Mouse (Mus musculus): ENCODE measurements around the gene Fgd3. TPM values are rescaled to one million over a fixed set of nuclear protein-coding genes. Genes with fewer than 3 reads are reported as not detected.

Fgd3 gene
- polyA plus RNA-seq, 1 experiment: 0.37 TPM

DNA sequence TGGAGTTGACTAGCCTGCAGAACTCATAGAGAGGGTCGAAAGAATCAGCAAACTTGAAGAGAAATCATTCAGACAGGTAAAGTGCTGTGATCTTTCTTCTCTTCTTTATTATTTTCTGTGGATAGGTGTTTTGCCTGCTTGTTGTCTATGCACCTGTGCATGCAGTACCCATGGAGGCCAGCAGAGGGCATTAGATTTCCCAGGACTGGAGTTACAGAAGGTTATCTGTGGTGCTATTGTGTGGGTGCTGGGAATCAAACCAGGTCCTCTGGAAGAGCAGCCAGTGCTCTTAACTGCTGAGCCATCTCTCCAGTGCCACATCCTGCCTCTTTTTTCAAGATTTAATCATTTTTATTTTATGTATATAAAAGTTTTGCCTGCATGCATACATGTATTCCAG lies 28.7 kb downstream of the Fgd3 start:
- Histone ChIP-seq H3K9ac (ENCODE audit: low read depth, poor library complexity, severe bottlenecking) (no peak overlapping the region), H3K4me1 (ENCODE audit: control insufficient read depth, insufficient read depth, low read length) (no peaks in the 10 kb centered on the region), H3K9me3 (replicated peaks; ENCODE audit: control insufficient read depth, insufficient read depth, low read length, poor library complexity, severe bottlenecking) (no peaks in the 10 kb centered on the region), H3K27me3 (ENCODE audit: control insufficient read depth, insufficient read depth, low read length, poor library complexity, severe bottlenecking) (no peaks in the 10 kb centered on the region), H3K36me3 (ENCODE audit: control insufficient read depth, insufficient read depth, low read length, poor library complexity, severe bottlenecking) (no peaks in the 10 kb centered on the region), H3K27ac (ENCODE audit: insufficient read depth, low read length) (no peak overlapping the region), H3K4me3 (ENCODE audit: low read depth, low read length) (no peak overlapping the region)
- peak; percentile 50 for TF ChIP-seq CTCF (IDR thresholded peaks at IDR 0.05; ENCODE audit: low read depth, low read length)
- TF ChIP-seq EP300 (IDR thresholded peaks at IDR 0.05; ENCODE audit: insufficient read depth, low read depth, low read length): no peak

GRCm38 (mm10) chr13:49287224-49287623 lies 32.9 kb downstream of the Fgd3 start:
- H3K4me1 ChIP-seq (ENCODE audit: control insufficient read depth, insufficient read depth, low read length): no peaks in the 10 kb centered on the region
- H3K9ac ChIP-seq (ENCODE audit: low read depth, poor library complexity, severe bottlenecking): no peak overlapping the region

GRCm38 (mm10) chr13:49286750-49287149 lies 33.4 kb downstream of the Fgd3 start:
- no peak overlapping the region for H3K27ac ChIP-seq (ENCODE audit: insufficient read depth, low read length)
- H3K9me3 ChIP-seq (replicated peaks; ENCODE audit: control insufficient read depth, insufficient read depth, low read length, poor library complexity, severe bottlenecking): no peaks in the 10 kb centered on the region
- no peak overlapping the region for H3K4me3 ChIP-seq (ENCODE audit: low read depth, low read length)
- no peaks in the 10 kb centered on the region for H3K36me3 ChIP-seq (ENCODE audit: control insufficient read depth, insufficient read depth, low read length, poor library complexity, severe bottlenecking)
- no peaks in the 10 kb centered on the region for H3K27me3 ChIP-seq (ENCODE audit: control insufficient read depth, insufficient read depth, low read length, poor library complexity, severe bottlenecking)
- H3K4me1 ChIP-seq (ENCODE audit: control insufficient read depth, insufficient read depth, low read length): no peaks in the 10 kb centered on the region
- TF ChIP-seq CTCF (IDR thresholded peaks at IDR 0.05; ENCODE audit: low read depth, low read length) (no peak), EP300 (IDR thresholded peaks at IDR 0.05; ENCODE audit: insufficient read depth, low read depth, low read length) (no peak), POLR2A (IDR thresholded peaks at IDR 0.05; ENCODE audit: insufficient read depth, low read length) (no peak)
- no peak overlapping the region for H3K9ac ChIP-seq (ENCODE audit: low read depth, poor library complexity, severe bottlenecking)

More at GRCm38 (mm10) chr13:49287224-49287623, 32.9 kb downstream of the Fgd3 start:
- H3K36me3 ChIP-seq (ENCODE audit: control insufficient read depth, insufficient read depth, low read length, poor library complexity, severe bottlenecking): no peaks in the 10 kb centered on the region
- H3K27me3 ChIP-seq (ENCODE audit: control insufficient read depth, insufficient read depth, low read length, poor library complexity, severe bottlenecking): no peaks in the 10 kb centered on the region
- no peaks in the 10 kb centered on the region for H3K9me3 ChIP-seq (replicated peaks; ENCODE audit: control insufficient read depth, insufficient read depth, low read length, poor library complexity, severe bottlenecking)
- no peak overlapping the region for H3K27ac ChIP-seq (ENCODE audit: insufficient read depth, low read length)
- no peak overlapping the region for H3K4me3 ChIP-seq (ENCODE audit: low read depth, low read length)
- TF ChIP-seq CTCF (IDR thresholded peaks at IDR 0.05; ENCODE audit: low read depth, low read length): no peak
- TF ChIP-seq POLR2A (IDR thresholded peaks at IDR 0.05; ENCODE audit: insufficient read depth, low read length): no peak
- TF ChIP-seq EP300 (IDR thresholded peaks at IDR 0.05; ENCODE audit: insufficient read depth, low read depth, low read length): no peak

DNA sequence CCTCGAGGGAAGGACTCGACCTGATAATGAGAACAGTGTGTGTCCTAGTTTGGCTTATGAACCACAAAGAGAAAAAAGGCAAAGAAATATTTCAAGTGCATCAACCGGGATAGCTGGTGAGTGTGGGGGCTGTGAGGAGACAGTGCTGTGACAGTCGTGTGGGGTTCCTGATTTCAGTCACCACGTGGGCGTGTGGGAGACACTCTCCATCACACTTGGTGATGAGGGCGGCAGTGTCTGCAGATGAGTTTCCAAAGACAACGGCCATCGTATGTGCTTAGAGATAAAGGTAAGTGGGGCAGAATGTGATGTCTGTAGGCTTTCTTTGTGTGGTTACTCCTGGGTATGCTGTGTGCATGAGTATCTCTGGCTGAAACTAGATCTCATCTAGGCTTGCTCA lies 36.4 kb downstream of the Fgd3 start:
- Histone ChIP-seq H3K9me3 (replicated peaks; ENCODE audit: control insufficient read depth, insufficient read depth, low read length, poor library complexity, severe bottlenecking) (0 out of 2 replicates have a peak, but pooled peaks cover 4% of the 10 kb centered on the region), H3K36me3 (ENCODE audit: control insufficient read depth, insufficient read depth, low read length, poor library complexity, severe bottlenecking) (no peaks in the 10 kb centered on the region), H3K27ac (ENCODE audit: insufficient read depth, low read length) (no peak overlapping the region), H3K27me3 (ENCODE audit: control insufficient read depth, insufficient read depth, low read length, poor library complexity, severe bottlenecking) (no peaks in the 10 kb centered on the region), H3K4me1 (ENCODE audit: control insufficient read depth, insufficient read depth, low read length) (no peaks in the 10 kb centered on the region), H3K9ac (ENCODE audit: low read depth, poor library complexity, severe bottlenecking) (no peak overlapping the region), H3K4me3 (ENCODE audit: low read depth, low read length) (no peak overlapping the region)
- no peak for TF ChIP-seq EP300 (IDR thresholded peaks at IDR 0.05; ENCODE audit: insufficient read depth, low read depth, low read length)
- no peak for TF ChIP-seq CTCF (IDR thresholded peaks at IDR 0.05; ENCODE audit: low read depth, low read length)
- no peak for TF ChIP-seq POLR2A (IDR thresholded peaks at IDR 0.05; ENCODE audit: insufficient read depth, low read length)

- Histone ChIP-seq H3K9ac (ENCODE audit: low read depth, poor library complexity, severe bottlenecking) (no peak overlapping the region), H3K9me3 (replicated peaks; ENCODE audit: control insufficient read depth, insufficient read depth, low read length, poor library complexity, severe bottlenecking) (0 out of 2 replicates have a peak, but pooled peaks cover 4% of the 10 kb centered on the region), H3K27me3 (ENCODE audit: control insufficient read depth, insufficient read depth, low read length, poor library complexity, severe bottlenecking) (no peaks in the 10 kb centered on the region), H3K4me1 (ENCODE audit: control insufficient read depth, insufficient read depth, low read length) (no peaks in the 10 kb centered on the region), H3K4me3 (ENCODE audit: low read depth, low read length) (no peak overlapping the region), H3K36me3 (ENCODE audit: control insufficient read depth, insufficient read depth, low read length, poor library complexity, severe bottlenecking) (no peaks in the 10 kb centered on the region), H3K27ac (ENCODE audit: insufficient read depth, low read length) (no peak overlapping the region)
- TF ChIP-seq EP300 (IDR thresholded peaks at IDR 0.05; ENCODE audit: insufficient read depth, low read depth, low read length): no peak
- TF ChIP-seq POLR2A (IDR thresholded peaks at IDR 0.05; ENCODE audit: insufficient read depth, low read length): no peak
- no peak for TF ChIP-seq CTCF (IDR thresholded peaks at IDR 0.05; ENCODE audit: low read depth, low read length)
Observed at GRCm38 (mm10) chr13:49282168-49282567, 37.9 kb downstream of the Fgd3 start.

- TF ChIP-seq EP300 (IDR thresholded peaks at IDR 0.05; ENCODE audit: insufficient read depth, low read depth, low read length): no peak
- no peak for TF ChIP-seq CTCF (IDR thresholded peaks at IDR 0.05; ENCODE audit: low read depth, low read length)
- no peak for TF ChIP-seq POLR2A (IDR thresholded peaks at IDR 0.05; ENCODE audit: insufficient read depth, low read length)
- no peak overlapping the region for H3K9ac ChIP-seq (ENCODE audit: low read depth, poor library complexity, severe bottlenecking)
- no peak overlapping the region for H3K27ac ChIP-seq (ENCODE audit: insufficient read depth, low read length)
- no peaks in the 10 kb centered on the region for H3K27me3 ChIP-seq (ENCODE audit: control insufficient read depth, insufficient read depth, low read length, poor library complexity, severe bottlenecking)
- no peaks in the 10 kb centered on the region for H3K4me1 ChIP-seq (ENCODE audit: control insufficient read depth, insufficient read depth, low read length)
- no peak overlapping the region for H3K4me3 ChIP-seq (ENCODE audit: low read depth, low read length)
- H3K36me3 ChIP-seq (ENCODE audit: control insufficient read depth, insufficient read depth, low read length, poor library complexity, severe bottlenecking): no peaks in the 10 kb centered on the region
- no peaks in the 10 kb centered on the region for H3K9me3 ChIP-seq (replicated peaks; ENCODE audit: control insufficient read depth, insufficient read depth, low read length, poor library complexity, severe bottlenecking)
Observed at GRCm38 (mm10) chr13:49271831-49272765, 48.0 kb downstream of the Fgd3 start.
